Mouse (Mus musculus): ENCODE results near the gene Gm49721. TPM values are rescaled to one million over a fixed set of nuclear protein-coding genes. Genes with fewer than 3 reads are reported as not detected.
"Not testable (repeated sequence)": the region's sequence is repeated elsewhere in the genome, so short reads cannot be mapped to it uniquely, and the experiment has no call there.

The Gm49721 gene
- polyA plus RNA-seq, 1 experiment from 2014 or later = not detected

- not testable (repeated sequence) for H3K4me3 ChIP-seq (replicated peaks); H3K9ac ChIP-seq; H3K27me3 ChIP-seq; ATAC-seq (ENCODE audit: insufficient read depth); H3K9me3 ChIP-seq (replicated peaks); H3K4me2 ChIP-seq; H3K27ac ChIP-seq (replicated peaks); H3K36me3 ChIP-seq (replicated peaks); H3K4me1 ChIP-seq (replicated peaks)
- 82% methylated on average over 3 of the region's 14 CpGs for WGBS (ENCODE audit: insufficient replicate concordance)
Observed at GRCm38 (mm10) chr17:7025764-7026346, 47.2 kb downstream of the Gm49721 start.

DNA sequence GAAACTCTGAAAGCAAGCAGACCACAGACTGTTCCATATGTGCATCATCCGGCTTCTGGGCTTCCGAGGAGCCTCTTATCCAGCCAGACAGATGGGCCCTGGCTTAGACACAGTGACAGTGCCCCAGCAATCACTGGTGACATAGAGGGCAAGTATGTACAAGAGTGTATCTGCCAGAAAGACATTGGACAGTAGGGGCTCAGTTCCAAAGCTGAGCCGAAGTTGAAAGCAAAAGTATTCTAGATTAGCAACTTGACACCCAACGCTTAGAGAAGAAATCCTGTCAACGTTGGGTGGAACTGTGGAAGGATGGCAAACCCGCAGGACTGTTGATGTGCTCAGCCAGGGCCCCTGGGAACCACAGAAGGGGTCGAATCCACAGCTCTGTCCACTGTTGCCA is 51.5 kb downstream of the Gm49721 start:
- H3K27me3 ChIP-seq; H3K4me2 ChIP-seq; ATAC-seq (ENCODE audit: insufficient read depth); H3K4me1 ChIP-seq (replicated peaks); H3K9ac ChIP-seq; H3K27ac ChIP-seq (replicated peaks); H3K9me3 ChIP-seq (replicated peaks); H3K4me3 ChIP-seq (replicated peaks); H3K36me3 ChIP-seq (replicated peaks): not testable (repeated sequence)
- 71% methylated on average over 6 of the region's 7 CpGs for WGBS (ENCODE audit: insufficient replicate concordance)

GRCm38 (mm10) chr17:7030622-7031174 is 52.0 kb downstream of the Gm49721 start:
- ATAC-seq (ENCODE audit: insufficient read depth); H3K9me3 ChIP-seq (replicated peaks); H3K27ac ChIP-seq (replicated peaks); H3K4me1 ChIP-seq (replicated peaks); H3K4me3 ChIP-seq (replicated peaks); H3K9ac ChIP-seq; H3K27me3 ChIP-seq; H3K4me2 ChIP-seq; H3K36me3 ChIP-seq (replicated peaks): not testable (repeated sequence)
- 52% methylated on average over 3 of the region's 6 CpGs for WGBS (ENCODE audit: insufficient replicate concordance)

- not testable (repeated sequence) for H3K27ac ChIP-seq (replicated peaks); H3K4me3 ChIP-seq (replicated peaks); H3K4me1 ChIP-seq (replicated peaks); H3K9ac ChIP-seq; H3K36me3 ChIP-seq (replicated peaks); ATAC-seq (ENCODE audit: insufficient read depth); H3K27me3 ChIP-seq; H3K4me2 ChIP-seq; H3K9me3 ChIP-seq (replicated peaks)
- WGBS (ENCODE audit: insufficient replicate concordance) = 44% methylated on average over 3 of the region's 17 CpGs
Observed at GRCm38 (mm10) chr17:7033192-7034166, 54.8 kb downstream of the Gm49721 start.

DNA sequence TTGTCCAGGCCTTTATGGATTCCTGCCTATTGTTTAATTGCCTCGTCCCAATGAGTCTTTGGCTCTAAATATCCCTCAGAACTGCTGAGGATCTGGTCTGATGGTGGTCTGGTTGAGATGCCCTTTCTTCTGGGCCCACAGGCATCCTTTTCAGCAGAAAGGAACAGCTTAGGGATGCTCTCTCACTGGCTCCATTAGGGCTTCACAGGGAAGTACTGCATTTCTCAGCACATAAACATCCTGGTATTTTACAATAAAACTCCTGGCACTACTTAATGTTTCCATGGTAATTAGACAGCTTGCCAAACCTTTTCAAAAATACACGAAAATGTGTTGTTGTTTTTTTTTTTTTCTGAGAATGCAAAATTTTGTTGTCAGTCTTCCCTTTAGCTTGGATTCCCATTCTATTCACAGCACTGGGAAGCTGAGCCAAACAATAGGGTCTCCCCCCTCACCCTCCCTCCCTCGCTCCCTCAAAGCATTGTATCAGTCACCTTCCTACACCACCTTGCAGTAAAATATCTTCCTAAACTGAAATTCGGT is 90.4 kb downstream of the Gm49721 start:
- not testable (repeated sequence) for ATAC-seq (ENCODE audit: insufficient read depth)

DNA sequence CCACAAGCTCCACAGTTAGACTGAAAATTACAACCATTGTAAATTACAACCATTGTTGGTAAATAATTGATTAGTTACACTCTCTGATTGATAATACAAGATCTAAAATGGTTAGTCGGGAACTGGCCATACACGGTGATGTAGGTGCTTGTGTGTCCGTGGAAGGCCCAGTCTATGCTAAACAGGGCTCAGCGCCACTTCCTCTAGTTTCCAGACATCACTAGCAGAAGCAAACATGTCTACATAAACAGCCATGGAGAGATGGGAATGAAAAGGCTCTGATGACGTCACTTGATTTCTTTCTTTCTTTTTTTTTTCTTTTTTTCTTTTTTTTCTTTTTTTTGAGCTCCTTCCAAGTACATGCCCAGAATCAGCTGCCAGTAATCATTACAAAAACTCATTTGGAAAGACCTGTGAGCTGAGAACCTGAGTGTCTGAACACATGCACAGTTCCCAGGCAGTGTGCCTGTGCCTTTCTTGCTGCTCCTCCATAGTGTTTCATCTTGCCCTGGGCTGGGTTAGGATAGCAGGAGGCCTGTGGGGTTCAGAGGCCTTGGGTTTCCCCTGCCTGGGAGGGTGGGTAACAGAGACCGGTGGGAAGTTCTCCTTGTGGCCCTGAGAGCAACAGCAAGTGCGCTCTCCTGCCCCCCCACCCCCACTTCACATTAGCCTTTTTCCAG is 91.0 kb downstream of the Gm49721 start:
- not testable (repeated sequence) for H3K27ac ChIP-seq (replicated peaks); H3K9ac ChIP-seq; H3K9me3 ChIP-seq (replicated peaks); H3K36me3 ChIP-seq (replicated peaks); H3K4me3 ChIP-seq (replicated peaks); H3K4me1 ChIP-seq (replicated peaks); H3K27me3 ChIP-seq; ATAC-seq (ENCODE audit: insufficient read depth); H3K4me2 ChIP-seq
- WGBS (ENCODE audit: insufficient replicate concordance) = 62% methylated on average over 6 of the region's 7 CpGs

More for the DNA sequence above, 90.4 kb downstream of the Gm49721 start:
- not testable (repeated sequence) for H3K36me3 ChIP-seq (replicated peaks); H3K27me3 ChIP-seq; H3K4me2 ChIP-seq; H3K4me1 ChIP-seq (replicated peaks); H3K9me3 ChIP-seq (replicated peaks); H3K9ac ChIP-seq; H3K4me3 ChIP-seq (replicated peaks); H3K27ac ChIP-seq (replicated peaks)
- WGBS (ENCODE audit: insufficient replicate concordance) = 40% methylated on average over 2 of the region's 4 CpGs

GRCm38 (mm10) chr17:7074494-7074893 is 95.8 kb downstream of the Gm49721 start:
- not testable (repeated sequence) for H3K27ac ChIP-seq (replicated peaks); ATAC-seq (ENCODE audit: insufficient read depth); H3K4me1 ChIP-seq (replicated peaks); H3K4me3 ChIP-seq (replicated peaks); H3K9me3 ChIP-seq (replicated peaks); H3K36me3 ChIP-seq (replicated peaks); H3K9ac ChIP-seq; H3K27me3 ChIP-seq; H3K4me2 ChIP-seq
- 43% methylated on average over 3 of the region's 3 CpGs for whole genome bisulfite sequencing (ENCODE audit: insufficient replicate concordance)

DNA sequence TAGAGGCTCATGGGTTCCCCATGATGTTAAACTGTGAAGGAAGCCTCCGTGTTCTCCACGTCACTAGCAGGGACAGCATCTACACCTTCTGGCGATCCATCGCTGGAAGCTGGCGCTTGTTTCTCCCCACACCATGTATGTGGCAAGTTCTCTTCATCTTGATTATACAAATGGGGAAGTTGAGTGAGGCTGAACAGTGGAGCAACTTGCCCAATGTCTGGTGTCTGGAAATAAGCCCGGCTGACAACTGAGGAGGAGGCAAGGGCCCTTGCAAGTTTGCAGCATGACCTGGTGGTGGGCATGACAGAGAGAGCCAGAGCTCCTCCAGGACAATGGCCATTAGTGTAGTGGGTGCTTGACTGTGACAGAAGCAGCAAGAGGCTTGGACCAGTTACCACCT is 96.8 kb downstream of the Gm49721 start:
- 34% methylated on average over 5 of the region's 6 CpGs for whole genome bisulfite sequencing (ENCODE audit: insufficient replicate concordance)
- not testable (repeated sequence) for H3K27ac ChIP-seq (replicated peaks); H3K4me3 ChIP-seq (replicated peaks); H3K27me3 ChIP-seq; H3K36me3 ChIP-seq (replicated peaks); H3K4me1 ChIP-seq (replicated peaks); ATAC-seq (ENCODE audit: insufficient read depth); H3K9me3 ChIP-seq (replicated peaks); H3K9ac ChIP-seq; H3K4me2 ChIP-seq

GRCm38 (mm10) chr17:7079558-7079957 is 100.9 kb downstream of the Gm49721 start:
- not testable (repeated sequence) for H3K4me3 ChIP-seq (replicated peaks); H3K9ac ChIP-seq; H3K27me3 ChIP-seq; H3K27ac ChIP-seq (replicated peaks); H3K4me1 ChIP-seq (replicated peaks); H3K9me3 ChIP-seq (replicated peaks); ATAC-seq (ENCODE audit: insufficient read depth); H3K4me2 ChIP-seq; H3K36me3 ChIP-seq (replicated peaks)
- 0% methylated on average over 1 of the region's 4 CpGs for WGBS (ENCODE audit: insufficient replicate concordance)

GRCm38 (mm10) chr17:7084523-7084922 is 105.8 kb downstream of the Gm49721 start:
- not testable (repeated sequence) for H3K9ac ChIP-seq; H3K4me1 ChIP-seq (replicated peaks); H3K27me3 ChIP-seq; H3K4me3 ChIP-seq (replicated peaks); H3K27ac ChIP-seq (replicated peaks); H3K9me3 ChIP-seq (replicated peaks); H3K4me2 ChIP-seq; ATAC-seq (ENCODE audit: insufficient read depth); H3K36me3 ChIP-seq (replicated peaks)
- no CpG with 5 or more reads among the region's 5 CpGs for WGBS (ENCODE audit: insufficient replicate concordance)

All from liver, embryonic 15.5 days (tissue).